Mouse (Mus musculus) liver, embryonic 15.5 days (tissue): ENCODE results near the gene Dmrtb1. TPM values are rescaled to one million over a fixed set of nuclear protein-coding genes. Genes with fewer than 3 reads are reported as not detected.

ENCODE experiments used
- ATAC-seq: fragments of 200-750 bp; cut with Nextera tagmentation; 2 replicates; pipeline ENCODE4 v1.8.0; 2017; ENCODE audit warnings: moderate number of reproducible peaks, mild to moderate bottlenecking, moderate library complexity; ENCODE audit not compliant: insufficient read depth
- H3K27ac ChIP-seq: fragments of 300-500 bp; sonication (generic); replicated peaks from 2 replicates; pipeline ENCODE4 v1.5.1; 2015; ENCODE audit warnings: mild to moderate bottlenecking, inconsistent platforms
- H3K27me3 ChIP-seq: fragments of 300-500 bp; sonication (generic); 2 replicates; pipeline ENCODE4 v1.6.1; 2015; ENCODE audit warnings: mild to moderate bottlenecking, inconsistent platforms
- H3K36me3 ChIP-seq: fragments of 300-500 bp; sonication (generic); replicated peaks from 2 replicates; pipeline ENCODE4 v1.6.1; 2015; ENCODE audit warnings: moderate library complexity, mild to moderate bottlenecking, inconsistent platforms
- H3K4me1 ChIP-seq: fragments of 300-500 bp; sonication (generic); replicated peaks from 2 replicates; pipeline ENCODE4 v1.6.1; 2015; ENCODE audit warnings: inconsistent platforms
- H3K4me2 ChIP-seq: fragments of 300-500 bp; sonication (generic); 2 replicates; pipeline ENCODE4 v1.6.1; 2015; ENCODE audit warnings: moderate library complexity, mild to moderate bottlenecking, inconsistent platforms
- H3K4me3 ChIP-seq: fragments of 300-500 bp; sonication (generic); replicated peaks from 2 replicates; pipeline ENCODE4 v1.5.1; 2015; ENCODE audit warnings: mild to moderate bottlenecking, inconsistent platforms
- H3K9ac ChIP-seq: fragments of 300-500 bp; sonication (generic); 2 replicates; pipeline ENCODE4 v1.6.1; 2015; ENCODE audit warnings: moderate library complexity, mild to moderate bottlenecking, inconsistent platforms
- H3K9me3 ChIP-seq: fragments of 300-500 bp; sonication (generic); replicated peaks from 2 replicates; pipeline ENCODE4 v1.6.1; 2016; ENCODE audit warnings: inconsistent platforms
- WGBS: fragments of 180-500 bp; shearing (Covaris S2); methylation state at CpG from one replicate; pipeline ENCODE4 v1.1.7; 2015; ENCODE audit warnings: mixed read lengths; ENCODE audit not compliant: insufficient replicate concordance; 5-methylcytosine and 5-hydroxymethylcytosine counted together
- polyA plus RNA-seq: library from polyadenylated mRNA; unstranded; fragments of >200 nt; fragmentation: Nextera tagmentation; extraction: Ambion mirVana; gene quantifications from 2 replicates; pipeline ENCODE4 v1.2.1, GENCODE M21; 2015

The Dmrtb1 gene
- polyA plus RNA-seq, result 0.08 TPM in 1 of 2 replicates, not detected in the other

DNA sequence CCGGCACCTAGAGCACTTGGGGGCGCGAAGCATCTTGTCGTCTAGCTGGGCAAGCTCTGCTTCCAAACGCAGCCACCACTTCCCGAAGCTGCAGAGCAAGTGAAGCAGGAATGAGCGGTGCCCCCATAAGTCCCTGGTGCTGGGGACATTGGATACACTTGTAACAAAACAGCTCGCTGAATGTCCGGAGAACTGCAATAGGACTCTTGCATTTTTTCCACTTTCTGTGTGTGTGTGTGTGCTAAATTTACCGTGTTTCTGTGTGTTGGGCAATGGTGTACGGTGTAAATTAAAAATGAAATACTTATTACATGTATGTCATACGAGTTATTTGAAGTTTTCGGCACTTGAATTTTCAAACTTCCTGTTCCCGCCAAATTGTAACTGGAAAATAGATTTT is at the start of gene Dmrtb1:
TSS of gene Dmrtb1 (minus strand) at position 101 of the 400 bp plus-strand sequence.
- Histone ChIP-seq H3K4me1 (no peaks in the 10 kb centered on the region; the same call in 1 of the 2 replicates), H3K27ac (no peak within 1 kb of the TSS), H3K4me2 (no peak within 1 kb of the TSS), H3K36me3 (no peaks in the 10 kb centered on the region), H3K9ac (no peak within 1 kb of the TSS), H3K4me3 (no peak within 1 kb of the TSS), H3K9me3 (no peaks in the 10 kb centered on the region), H3K27me3 (peaks cover 18% of the 10 kb centered on the region; the same call in 1 of the 2 replicates)
- no peak for ATAC-seq
- WGBS, result 80% methylated on average over 14 of the region's 14 CpGs

DNA sequence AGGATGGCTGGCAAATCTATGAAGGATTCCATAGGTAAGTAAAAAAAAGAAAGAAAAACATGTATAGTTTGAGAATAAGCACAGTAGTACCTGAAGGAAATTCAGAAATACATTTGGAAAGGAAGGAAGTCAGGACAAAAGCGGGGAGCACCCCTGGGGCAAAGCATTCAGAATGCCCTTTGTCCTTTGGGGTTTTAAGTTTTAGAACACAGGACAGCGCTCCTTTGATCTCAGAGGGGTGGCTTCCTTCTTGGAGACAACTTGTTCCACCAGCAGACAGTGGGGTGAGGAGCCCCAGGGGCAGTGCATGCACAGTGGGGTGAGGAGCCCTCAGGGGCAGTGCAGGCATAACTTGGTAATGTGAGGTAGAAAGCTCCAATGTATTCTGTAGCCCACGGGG is 49.6 kb upstream of the Dmrtb1 start:
- H3K27ac ChIP-seq, result no peak overlapping the region
- H3K4me2 ChIP-seq, result no peak overlapping the region
- H3K27me3 ChIP-seq, result peaks cover 13% of the 10 kb centered on the region
- ATAC-seq, result no peak
- 41% methylated on average over 3 of the region's 3 CpGs for WGBS
- H3K9ac ChIP-seq, result no peak overlapping the region
- no peak overlapping the region for H3K4me3 ChIP-seq
- H3K4me1 ChIP-seq, result no peaks in the 10 kb centered on the region; the same call in 1 of the 2 replicates
- no peaks in the 10 kb centered on the region for H3K36me3 ChIP-seq
- H3K9me3 ChIP-seq, result no peaks in the 10 kb centered on the region

DNA sequence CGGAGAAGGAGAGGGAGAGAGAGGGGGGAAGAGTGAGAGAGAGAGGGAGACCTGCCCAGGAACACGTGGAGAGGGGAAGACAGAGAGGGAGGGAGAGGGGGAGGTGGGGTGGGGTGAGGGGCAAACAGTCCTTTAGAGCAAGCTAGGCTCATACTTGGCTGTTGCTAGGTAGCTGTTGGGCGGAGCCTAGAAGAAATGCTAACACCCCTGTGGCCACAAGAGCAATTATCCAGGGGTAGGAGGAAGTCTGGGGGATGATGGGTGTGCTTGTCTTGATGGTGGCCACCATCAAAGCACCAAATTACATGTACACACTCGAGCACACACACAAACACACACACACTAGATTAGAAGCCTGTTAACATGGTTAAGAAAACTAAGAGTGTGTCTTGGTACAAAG is 48.6 kb upstream of the Dmrtb1 start:
- Histone ChIP-seq H3K27me3 (peaks cover 13% of the 10 kb centered on the region), H3K4me1 (no peaks in the 10 kb centered on the region; the same call in 1 of the 2 replicates), H3K36me3 (no peaks in the 10 kb centered on the region), H3K9ac (no peak overlapping the region), H3K4me2 (no peak overlapping the region), H3K4me3 (no peak overlapping the region), H3K27ac (no peak overlapping the region), H3K9me3 (no peaks in the 10 kb centered on the region)
- WGBS, result 26% methylated on average over 4 of the region's 4 CpGs
- no peak for ATAC-seq

DNA sequence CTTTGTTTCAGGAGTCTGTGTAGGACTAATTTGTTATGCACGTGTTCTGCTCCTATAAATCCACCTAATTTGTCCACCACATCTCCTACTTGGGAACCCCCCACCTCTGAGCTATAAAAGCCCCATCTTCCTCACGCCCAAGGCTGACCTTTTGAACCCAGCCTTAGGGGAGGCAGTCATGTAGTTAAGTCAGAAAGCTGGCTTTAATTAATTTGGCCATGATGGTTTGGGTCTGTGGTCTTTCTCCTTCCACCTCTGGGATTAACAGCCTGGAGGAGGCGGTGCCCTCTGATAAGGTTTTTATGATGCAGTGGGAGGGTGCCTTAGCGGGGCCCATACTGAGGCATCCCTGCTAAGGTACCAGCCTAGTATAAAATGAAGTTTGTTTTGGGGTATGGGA is 48.2 kb upstream of the Dmrtb1 start:
- H3K27me3 ChIP-seq, result peaks cover 13% of the 10 kb centered on the region
- 30% methylated on average over 4 of the region's 4 CpGs for WGBS
- H3K4me1 ChIP-seq, result no peaks in the 10 kb centered on the region; the same call in 1 of the 2 replicates
- no peak for ATAC-seq
- H3K4me2 ChIP-seq, result no peak overlapping the region
- no peak overlapping the region for H3K27ac ChIP-seq
- H3K36me3 ChIP-seq, result no peaks in the 10 kb centered on the region
- no peak overlapping the region for H3K4me3 ChIP-seq
- no peak overlapping the region for H3K9ac ChIP-seq
- H3K9me3 ChIP-seq, result no peaks in the 10 kb centered on the region

DNA sequence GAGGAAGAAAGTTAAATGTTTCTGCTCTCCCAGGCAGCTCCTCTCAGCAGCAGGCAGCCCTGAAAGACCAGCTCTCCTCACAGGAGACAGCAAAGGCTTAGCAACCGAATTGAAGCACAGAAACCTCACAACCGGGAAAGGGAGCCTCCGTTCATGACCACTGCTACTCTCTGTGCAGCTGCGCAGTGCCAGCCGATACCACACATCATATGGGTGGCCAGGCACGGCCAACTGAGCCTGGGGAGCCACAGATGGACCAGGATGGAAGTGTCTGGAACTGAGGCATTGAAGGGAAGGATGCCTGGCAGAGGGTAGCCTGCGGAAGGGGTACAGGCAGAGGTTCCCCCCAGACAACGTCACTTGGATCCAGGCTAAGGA is 47.0 kb upstream of the Dmrtb1 start:
- H3K27me3 ChIP-seq, result peaks cover 13% of the 10 kb centered on the region
- ATAC-seq, result no peak
- no peak overlapping the region for H3K4me3 ChIP-seq
- no peaks in the 10 kb centered on the region; the same call in 1 of the 2 replicates for H3K4me1 ChIP-seq
- 61% methylated on average over 8 of the region's 8 CpGs for WGBS
- no peaks in the 10 kb centered on the region for H3K9me3 ChIP-seq
- no peak overlapping the region for H3K27ac ChIP-seq
- H3K9ac ChIP-seq, result no peak overlapping the region
- no peak overlapping the region for H3K4me2 ChIP-seq
- H3K36me3 ChIP-seq, result no peaks in the 10 kb centered on the region

DNA sequence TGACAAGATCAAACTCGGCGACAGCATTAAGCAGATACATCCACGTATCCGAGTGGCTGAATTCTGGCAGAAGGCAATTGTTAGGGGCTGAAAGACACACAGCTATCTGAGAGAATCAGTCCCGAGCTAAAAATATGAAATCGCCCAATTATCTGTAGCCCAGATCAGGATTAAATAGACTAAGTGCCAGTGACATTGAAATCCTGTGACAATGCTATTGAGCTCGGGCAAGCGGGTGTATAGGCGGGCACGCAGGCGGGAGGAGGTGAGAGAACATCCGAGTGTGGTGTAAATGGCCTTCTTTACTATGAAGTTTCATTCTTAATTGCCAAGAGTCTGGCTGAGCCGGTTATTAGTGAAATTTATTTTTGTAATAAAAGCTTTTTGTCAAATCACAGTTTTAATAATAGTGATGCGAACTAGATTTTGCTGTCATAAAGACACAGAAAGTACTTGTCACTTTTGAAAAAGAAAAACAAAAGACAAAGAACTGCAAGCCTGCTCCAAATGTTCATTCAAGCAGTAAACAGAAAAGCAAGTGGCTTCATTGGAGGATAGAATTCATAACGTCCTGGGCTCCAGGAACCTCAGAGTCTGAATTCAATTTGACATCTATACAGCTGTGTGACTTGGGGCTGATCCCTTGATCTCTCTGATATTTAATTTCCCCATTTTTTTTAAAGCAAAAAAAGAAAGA is 46.5 kb upstream of the Dmrtb1 start:
- WGBS, result 73% methylated on average over 15 of the region's 15 CpGs
- no peak for ATAC-seq
- Histone ChIP-seq H3K4me2 (no peak overlapping the region), H3K4me1 (no peaks in the 10 kb centered on the region; the same call in 1 of the 2 replicates), H3K9ac (no peak overlapping the region), H3K4me3 (no peak overlapping the region), H3K27ac (no peak overlapping the region), H3K27me3 (peaks cover 13% of the 10 kb centered on the region), H3K36me3 (no peaks in the 10 kb centered on the region), H3K9me3 (no peaks in the 10 kb centered on the region)

DNA sequence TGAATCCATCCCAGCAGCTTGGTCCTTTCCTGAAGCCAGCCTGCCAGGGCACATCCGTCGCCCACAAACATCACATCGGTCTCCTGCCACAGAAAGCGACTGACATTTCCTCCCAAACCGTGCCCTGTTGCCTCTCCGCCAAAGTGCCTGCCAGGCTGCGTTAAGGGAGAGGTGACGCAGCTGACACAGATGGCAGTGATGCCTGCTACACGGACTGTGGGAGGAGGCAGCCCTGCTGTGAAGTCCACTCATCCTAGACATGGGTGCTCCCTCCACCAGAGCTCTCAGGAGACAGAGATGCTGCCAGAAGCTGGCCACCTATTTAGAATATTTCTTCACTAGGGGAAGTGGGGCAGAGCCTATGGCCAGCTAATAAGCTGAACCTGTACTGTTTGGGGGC is 41.4 kb upstream of the Dmrtb1 start:
- Histone ChIP-seq H3K36me3 (no peaks in the 10 kb centered on the region), H3K27ac (no peak overlapping the region), H3K9me3 (no peaks in the 10 kb centered on the region), H3K4me2 (no peak overlapping the region), H3K9ac (no peak overlapping the region), H3K4me3 (no peak overlapping the region), H3K4me1 (peaks cover 10% of the 10 kb centered on the region), H3K27me3 (no peaks in the 10 kb centered on the region; the same call in 1 of the 2 replicates)
- ATAC-seq, result no peak
- WGBS, result 55% methylated on average over 9 of the region's 9 CpGs

DNA sequence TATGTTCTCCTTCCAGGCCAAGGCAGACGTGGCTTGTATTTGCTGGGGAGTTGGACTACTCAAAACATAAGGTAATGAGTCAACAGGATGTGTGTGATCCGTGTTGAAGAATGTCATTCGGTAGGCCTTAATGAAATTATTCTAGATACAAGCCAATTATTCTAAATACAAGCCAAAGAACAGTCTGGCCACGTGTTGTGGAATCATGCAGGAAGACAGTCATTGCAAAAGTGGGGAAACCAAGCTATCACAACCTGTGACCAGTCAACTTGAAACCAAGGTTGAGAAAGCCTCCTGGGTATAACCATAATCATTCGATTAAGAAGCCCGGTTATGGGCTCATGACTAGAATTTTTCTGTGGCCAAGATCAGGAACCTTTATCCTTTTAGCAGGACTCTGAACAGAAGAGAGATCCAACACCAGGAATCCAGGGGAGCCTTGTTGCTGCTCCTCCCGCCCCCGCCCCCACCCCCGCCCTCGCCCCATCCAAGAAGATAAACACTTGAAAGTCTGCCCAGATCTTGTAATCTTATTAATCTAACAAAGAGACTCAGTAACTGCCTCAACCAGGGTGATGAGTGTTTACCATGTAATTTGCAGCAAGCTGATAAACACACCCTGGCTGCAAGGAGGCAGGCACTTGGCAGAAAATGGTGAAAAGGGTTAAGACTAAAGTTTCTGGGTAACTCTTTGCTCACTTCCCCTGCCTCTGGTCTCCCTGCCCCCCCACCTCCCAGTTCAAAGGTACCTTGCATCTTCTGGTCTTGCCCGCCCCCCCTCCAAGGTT is 36.2 kb upstream of the Dmrtb1 start:
- ATAC-seq, result peak; percentile 67
- peaks cover 28% of the 10 kb centered on the region for H3K4me1 ChIP-seq
- 32% methylated on average over 11 of the region's 11 CpGs for WGBS
- 0 out of 2 replicates have a peak overlapping the region, but pooled peaks have one; percentile 29 for H3K27ac ChIP-seq
- H3K9ac ChIP-seq, result no peak overlapping the region
- no peak overlapping the region for H3K4me3 ChIP-seq
- H3K27me3 ChIP-seq, result peaks cover 3% of the 10 kb centered on the region; the same call in 1 of the 2 replicates
- H3K9me3 ChIP-seq, result no peaks in the 10 kb centered on the region
- no peak overlapping the region for H3K4me2 ChIP-seq
- no peaks in the 10 kb centered on the region for H3K36me3 ChIP-seq

DNA sequence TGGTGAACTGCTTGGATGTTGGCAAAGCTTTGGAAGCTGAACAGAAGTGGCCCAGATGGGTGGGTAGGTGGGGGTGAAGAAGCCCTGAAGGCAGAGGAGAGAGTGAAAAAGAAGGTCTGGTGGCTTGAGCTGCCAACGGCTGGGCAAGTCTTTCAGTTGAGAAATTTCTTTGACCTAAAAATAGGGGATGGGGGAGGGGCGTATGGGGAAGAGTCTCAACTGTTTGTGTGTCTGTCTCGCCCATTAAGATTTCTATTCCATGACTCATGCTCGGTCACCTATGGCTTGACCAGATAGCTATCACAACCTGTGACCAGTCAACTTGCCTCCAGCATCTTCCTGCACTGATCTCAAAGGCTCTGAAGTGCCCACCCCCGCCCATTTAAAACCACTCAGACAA is 35.1 kb upstream of the Dmrtb1 start:
- H3K27me3 ChIP-seq, result peaks cover 3% of the 10 kb centered on the region; the same call in 1 of the 2 replicates
- H3K27ac ChIP-seq, result peak overlapping the region; percentile 19; the same call in 1 of the 2 replicates
- ATAC-seq, result no peak
- peaks cover 28% of the 10 kb centered on the region for H3K4me1 ChIP-seq
- H3K9me3 ChIP-seq, result no peaks in the 10 kb centered on the region
- no peaks in the 10 kb centered on the region for H3K36me3 ChIP-seq
- no peak overlapping the region for H3K4me3 ChIP-seq
- whole genome bisulfite sequencing, result 24% methylated on average over 5 of the region's 5 CpGs
- H3K9ac ChIP-seq, result no peak overlapping the region
- H3K4me2 ChIP-seq, result peak overlapping the region; percentile 25

DNA sequence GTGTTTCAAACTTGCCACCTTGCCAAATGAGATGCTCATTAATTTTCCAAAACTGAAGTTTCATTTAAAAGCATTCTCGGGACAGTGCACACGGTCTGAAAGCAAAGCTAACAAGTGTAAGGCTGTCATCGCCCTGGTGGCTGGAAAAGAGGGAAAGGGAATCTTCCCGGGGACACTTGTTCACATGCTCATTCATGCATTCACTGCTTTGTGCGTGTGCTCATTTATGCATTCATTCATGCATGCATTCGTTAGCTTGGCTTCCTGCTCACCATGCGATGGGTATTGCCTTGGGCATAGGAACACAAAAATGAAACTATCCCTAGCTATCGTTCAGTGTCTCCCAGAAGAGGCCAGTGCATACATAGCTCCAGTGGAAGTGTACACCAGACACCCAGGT is 34.7 kb upstream of the Dmrtb1 start:
- H3K4me1 ChIP-seq, result peaks cover 28% of the 10 kb centered on the region
- H3K27me3 ChIP-seq, result peaks cover 3% of the 10 kb centered on the region; the same call in 1 of the 2 replicates
- H3K4me2 ChIP-seq, result peak overlapping the region; percentile 25
- WGBS, result 63% methylated on average over 8 of the region's 8 CpGs
- no peak for ATAC-seq
- no peak overlapping the region for H3K9ac ChIP-seq
- no peaks in the 10 kb centered on the region for H3K9me3 ChIP-seq
- H3K27ac ChIP-seq, result peak overlapping the region; percentile 19; the same call in 1 of the 2 replicates
- no peaks in the 10 kb centered on the region for H3K36me3 ChIP-seq
- H3K4me3 ChIP-seq, result no peak overlapping the region

DNA sequence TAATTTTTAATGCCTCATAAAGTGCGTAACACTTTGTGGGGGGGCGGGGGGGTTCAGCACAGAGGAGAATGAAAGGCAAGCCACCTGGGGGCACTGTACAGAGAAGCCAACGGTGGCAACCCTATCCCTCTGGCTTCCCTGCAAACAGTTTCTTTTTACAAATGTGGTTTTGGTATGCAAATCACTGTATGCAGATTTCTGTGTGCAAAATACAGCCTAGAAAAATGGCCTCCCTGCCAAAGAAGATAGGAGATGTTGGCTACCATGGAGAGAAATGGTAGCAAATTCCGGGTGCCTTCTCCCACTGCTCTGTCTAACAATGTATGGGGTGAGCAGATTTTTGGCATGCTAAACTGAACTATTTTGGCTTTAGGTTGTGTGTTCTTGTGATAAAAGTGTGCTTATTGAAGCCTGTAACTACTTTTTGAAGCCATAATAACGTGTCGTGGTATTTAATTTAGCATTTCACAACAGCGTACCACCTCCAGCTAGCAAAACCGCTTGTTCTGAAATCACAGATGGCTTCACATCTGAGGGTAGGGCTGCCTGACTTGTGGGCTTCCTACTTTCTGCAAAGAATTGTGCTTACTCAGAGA is 33.8 kb upstream of the Dmrtb1 start:
- ATAC-seq, result no peak
- peaks cover 3% of the 10 kb centered on the region for H3K27me3 ChIP-seq
- no peak overlapping the region for H3K9ac ChIP-seq
- no peak overlapping the region for H3K4me3 ChIP-seq
- 57% methylated on average over 8 of the region's 8 CpGs for WGBS
- H3K9me3 ChIP-seq, result no peaks in the 10 kb centered on the region
- H3K4me2 ChIP-seq, result no peak overlapping the region
- H3K27ac ChIP-seq, result no peak overlapping the region
- H3K36me3 ChIP-seq, result no peaks in the 10 kb centered on the region
- peaks cover 28% of the 10 kb centered on the region for H3K4me1 ChIP-seq
